Mouse (Mus musculus): ENCODE results near the gene Rsg1. TPM values are rescaled to one million over a fixed set of nuclear protein-coding genes. Genes with fewer than 3 reads are reported as not detected.

The Rsg1 gene
- polyA plus RNA-seq, 1 experiment from 2014 or later = 2.2 TPM

GRCm38 (mm10) chr4:141267837-141268236 is 54.1 kb downstream of the Rsg1 start:
- Histone ChIP-seq H3K9ac (no peak overlapping the region), H3K36me3 (no peaks in the 10 kb centered on the region), H3K27ac (no peak overlapping the region), H3K27me3 (peaks cover 19% of the 10 kb centered on the region), H3K4me1 (replicated peaks) (0 out of 2 replicates have a peak, but pooled peaks cover 6% of the 10 kb centered on the region), H3K4me2 (no peak overlapping the region), H3K4me3 (replicated peaks) (no peak overlapping the region), H3K9me3 (replicated peaks) (0 out of 2 replicates have a peak, but pooled peaks cover 4% of the 10 kb centered on the region)
- DNase-seq (no peak), ATAC-seq (ENCODE audit: low read depth) (no peak)
- 35% methylated on average over 9 of the region's 9 CpGs for WGBS (ENCODE audit: insufficient replicate concordance)

- H3K4me2 ChIP-seq = no peak overlapping the region
- H3K9ac ChIP-seq = no peak overlapping the region
- ATAC-seq (ENCODE audit: low read depth) (no peak), DNase-seq (no peak)
- H3K4me1 ChIP-seq (replicated peaks) = 0 out of 2 replicates have a peak, but pooled peaks cover 6% of the 10 kb centered on the region
- H3K27ac ChIP-seq = no peak overlapping the region
- 0 out of 2 replicates have a peak, but pooled peaks cover 4% of the 10 kb centered on the region for H3K9me3 ChIP-seq (replicated peaks)
- 46% methylated on average over 4 of the region's 4 CpGs for WGBS (ENCODE audit: insufficient replicate concordance)
- peaks cover 22% of the 10 kb centered on the region for H3K27me3 ChIP-seq
- H3K36me3 ChIP-seq = no peaks in the 10 kb centered on the region
- H3K4me3 ChIP-seq (replicated peaks) = no peak overlapping the region
Measured at GRCm38 (mm10) chr4:141268350-141268749, 54.6 kb downstream of the Rsg1 start.

GRCm38 (mm10) chr4:141269080-141269479 is 55.3 kb downstream of the Rsg1 start:
- Histone ChIP-seq H3K36me3 (no peaks in the 10 kb centered on the region), H3K27me3 (peaks cover 26% of the 10 kb centered on the region), H3K9me3 (replicated peaks) (0 out of 2 replicates have a peak, but pooled peaks cover 4% of the 10 kb centered on the region), H3K4me1 (replicated peaks) (0 out of 2 replicates have a peak, but pooled peaks cover 6% of the 10 kb centered on the region), H3K4me3 (replicated peaks) (no peak overlapping the region), H3K27ac (no peak overlapping the region), H3K9ac (no peak overlapping the region), H3K4me2 (no peak overlapping the region)
- DNase-seq = no peak
- ATAC-seq (ENCODE audit: low read depth) = no peak
- 38% methylated on average over 6 of the region's 6 CpGs for WGBS (ENCODE audit: insufficient replicate concordance)

GRCm38 (mm10) chr4:141270201-141270940 is 56.6 kb downstream of the Rsg1 start:
- ATAC-seq (ENCODE audit: low read depth) = no peak
- no peak overlapping the region for H3K27ac ChIP-seq
- no peak for DNase-seq

GRCm38 (mm10) chr4:141271228-141271627 is 57.5 kb downstream of the Rsg1 start:
- no peak overlapping the region for H3K27ac ChIP-seq
- H3K9me3 ChIP-seq (replicated peaks) = 0 out of 2 replicates have a peak, but pooled peaks cover 4% of the 10 kb centered on the region
- H3K4me2 ChIP-seq = no peak overlapping the region
- 60% methylated on average over 7 of the region's 7 CpGs for WGBS (ENCODE audit: insufficient replicate concordance)
- ATAC-seq (ENCODE audit: low read depth) = no peak
- H3K9ac ChIP-seq = no peak overlapping the region
- H3K36me3 ChIP-seq = no peaks in the 10 kb centered on the region
- 0 out of 2 replicates have a peak, but pooled peaks cover 9% of the 10 kb centered on the region for H3K4me1 ChIP-seq (replicated peaks)
- DNase-seq = no peak
- H3K27me3 ChIP-seq = peaks cover 26% of the 10 kb centered on the region
- no peak overlapping the region for H3K4me3 ChIP-seq (replicated peaks)

More at GRCm38 (mm10) chr4:141270201-141270940, 56.6 kb downstream of the Rsg1 start:
- Histone ChIP-seq H3K4me2 (no peak overlapping the region), H3K27me3 (peaks cover 26% of the 10 kb centered on the region), H3K4me1 (replicated peaks) (0 out of 2 replicates have a peak, but pooled peaks cover 9% of the 10 kb centered on the region), H3K4me3 (replicated peaks) (no peak overlapping the region), H3K9me3 (replicated peaks) (0 out of 2 replicates have a peak, but pooled peaks cover 4% of the 10 kb centered on the region), H3K9ac (no peak overlapping the region), H3K36me3 (no peaks in the 10 kb centered on the region)
- 59% methylated on average over 15 of the region's 15 CpGs for WGBS (ENCODE audit: insufficient replicate concordance)

GRCm38 (mm10) chr4:141271721-141272120 is 58.0 kb downstream of the Rsg1 start:
- 0 out of 2 replicates have a peak, but pooled peaks cover 4% of the 10 kb centered on the region for H3K9me3 ChIP-seq (replicated peaks)
- no peak overlapping the region for H3K4me3 ChIP-seq (replicated peaks)
- no peaks in the 10 kb centered on the region for H3K36me3 ChIP-seq
- no peak overlapping the region for H3K4me2 ChIP-seq
- 26% methylated on average over 6 of the region's 6 CpGs for WGBS (ENCODE audit: insufficient replicate concordance)
- ATAC-seq (ENCODE audit: low read depth) = 0 out of 2 replicates have a peak, but pooled peaks have one; percentile 18
- DNase-seq = no peak
- no peak overlapping the region for H3K27ac ChIP-seq
- H3K4me1 ChIP-seq (replicated peaks) = 0 out of 2 replicates have a peak, but pooled peaks cover 9% of the 10 kb centered on the region
- H3K9ac ChIP-seq = no peak overlapping the region
- H3K27me3 ChIP-seq = peaks cover 26% of the 10 kb centered on the region

- WGBS (ENCODE audit: insufficient replicate concordance) = 6% methylated on average over 14 of the region's 14 CpGs
- ATAC-seq (ENCODE audit: low read depth) (0 out of 2 replicates have a peak, but pooled peaks have one; percentile 21), DNase-seq (no peak)
- Histone ChIP-seq H3K4me3 (replicated peaks) (no peak overlapping the region), H3K9me3 (replicated peaks) (0 out of 2 replicates have a peak, but pooled peaks cover 4% of the 10 kb centered on the region), H3K4me2 (peak overlapping the region; percentile 20; the same call in 1 of the 2 replicates), H3K36me3 (no peaks in the 10 kb centered on the region), H3K27me3 (peaks cover 26% of the 10 kb centered on the region), H3K27ac (peak overlapping the region; percentile 32), H3K4me1 (replicated peaks) (peaks cover 13% of the 10 kb centered on the region), H3K9ac (no peak overlapping the region)
Measured at GRCm38 (mm10) chr4:141272878-141273277, 59.1 kb downstream of the Rsg1 start.

- H3K9ac ChIP-seq = no peak overlapping the region
- H3K4me1 ChIP-seq (replicated peaks) = peaks cover 18% of the 10 kb centered on the region
- peak overlapping the region; percentile 32 for H3K27ac ChIP-seq
- H3K9me3 ChIP-seq (replicated peaks) = 0 out of 2 replicates have a peak, but pooled peaks cover under 1% of the 10 kb centered on the region
- no peak overlapping the region for H3K4me3 ChIP-seq (replicated peaks)
- H3K4me2 ChIP-seq = peak overlapping the region; percentile 20; the same call in 1 of the 2 replicates
- DNase-seq (peak; percentile 26), ATAC-seq (ENCODE audit: low read depth) (0 out of 2 replicates have a peak, but pooled peaks have one; percentile 29)
- WGBS (ENCODE audit: insufficient replicate concordance) = 17% methylated on average over 12 of the region's 12 CpGs
- peaks cover 26% of the 10 kb centered on the region for H3K27me3 ChIP-seq
- H3K36me3 ChIP-seq = no peaks in the 10 kb centered on the region
Measured at GRCm38 (mm10) chr4:141273296-141273695, 59.5 kb downstream of the Rsg1 start.

- H3K4me2 ChIP-seq = no peak overlapping the region
- H3K4me3 ChIP-seq (replicated peaks) = no peak overlapping the region
Measured at GRCm38 (mm10) chr4:141274485-141275341, 61.0 kb downstream of the Rsg1 start.

More at GRCm38 (mm10) chr4:141274485-141275341, 61.0 kb downstream of the Rsg1 start:
- peaks cover 26% of the 10 kb centered on the region for H3K27me3 ChIP-seq
- no peaks in the 10 kb centered on the region for H3K9me3 ChIP-seq (replicated peaks)
- H3K27ac ChIP-seq = no peak overlapping the region
- H3K4me1 ChIP-seq (replicated peaks) = peaks cover 29% of the 10 kb centered on the region
- ATAC-seq (ENCODE audit: low read depth) (no peak), DNase-seq (no peak)
- no peak overlapping the region for H3K9ac ChIP-seq
- 40% methylated on average over 23 of the region's 23 CpGs for WGBS (ENCODE audit: insufficient replicate concordance)
- no peaks in the 10 kb centered on the region for H3K36me3 ChIP-seq

All from liver, embryonic 13.5 days (tissue).